Mouse (Mus musculus) gastrocnemius, postnatal 4 days (tissue): ENCODE data around the gene Fibcd1. TPM values are rescaled to one million over a fixed set of nuclear protein-coding genes. Genes with fewer than 3 reads are reported as not detected.

Experiments
- DNase-seq, 2 experiments: peaks; one replicate each; pipeline ENCODE4 v3.0.0; 2021 to 2022; ENCODE audit warnings: low spot score in 2 of 2, mixed read lengths in 2 of 2
- total RNA-seq, 2 experiments: library from RNA; stranded (reverse); gene quantifications; 2 replicates each; pipeline ENCODE4 v1.2.3; 2021

Fibcd1 gene
- total RNA-seq, 2 experiments from 2014 or later: 0.05 TPM; not detected in 1

GRCm38 (mm10) chr2:31811086-31811958 lies 34.5 kb downstream of the Fibcd1 start:
- no peak for DNase-seq

GRCm38 (mm10) chr2:31810444-31810843 lies 35.4 kb downstream of the Fibcd1 start, which contains the start of gene Qrfp:
Qrfp (minus strand) TSS chr2:31810580.
- DNase-seq: no peak

- DNase-seq: no peak
These were observed 36.5 kb downstream of the Fibcd1 start for GRCm38 (mm10) chr2:31809358-31809740.

- DNase-seq: no peak
These were observed 37.1 kb downstream of the Fibcd1 start for GRCm38 (mm10) chr2:31808410-31809357.

- DNase-seq: no peak
These were observed 39.0 kb downstream of the Fibcd1 start for GRCm38 (mm10) chr2:31806639-31807382.

- no peak for DNase-seq
These were observed 42.3 kb downstream of the Fibcd1 start for GRCm38 (mm10) chr2:31803480-31803879.

GRCm38 (mm10) chr2:31802811-31803210 lies 43.0 kb downstream of the Fibcd1 start:
- DNase-seq: no peak

GRCm38 (mm10) chr2:31801416-31801815 lies 44.4 kb downstream of the Fibcd1 start:
- DNase-seq: no peak

GRCm38 (mm10) chr2:31796943-31797342 lies 48.9 kb downstream of the Fibcd1 start:
- DNase-seq: no peak

GRCm38 (mm10) chr2:31792611-31793010 lies 53.2 kb downstream of the Fibcd1 start:
- no peak for DNase-seq

- DNase-seq: no peak
These were observed 54.5 kb downstream of the Fibcd1 start for GRCm38 (mm10) chr2:31791260-31791659.

- no peak for DNase-seq
These were observed 55.0 kb downstream of the Fibcd1 start for GRCm38 (mm10) chr2:31790728-31791251.

- DNase-seq: no peak
These were observed 56.6 kb downstream of the Fibcd1 start for GRCm38 (mm10) chr2:31789215-31789614.

GRCm38 (mm10) chr2:31788227-31788626 lies 57.6 kb downstream of the Fibcd1 start:
- DNase-seq: no peak

- DNase-seq: peak; percentile 76 to 83
These were observed 58.8 kb downstream of the Fibcd1 start for GRCm38 (mm10) chr2:31787029-31787428.

GRCm38 (mm10) chr2:31785074-31785473 lies 60.7 kb downstream of the Fibcd1 start:
- peak; percentile 52 to 70 for DNase-seq

GRCm38 (mm10) chr2:31782958-31783602 lies 62.7 kb downstream of the Fibcd1 start:
- DNase-seq: no peak

- no peak for DNase-seq
These were observed 66.5 kb downstream of the Fibcd1 start for GRCm38 (mm10) chr2:31779258-31779657.

- no peak for DNase-seq
These were observed 69.3 kb downstream of the Fibcd1 start for GRCm38 (mm10) chr2:31776479-31776878.

- peak; percentile 53 to 77 for DNase-seq
These were observed 74.9 kb downstream of the Fibcd1 start for GRCm38 (mm10) chr2:31770781-31771441.
